Mouse (Mus musculus) spleen, adult 2 months (tissue): Measurements from ENCODE around the gene Negr1. TPM values are rescaled to one million over a fixed set of nuclear protein-coding genes. Genes with fewer than 3 reads are reported as not detected.

Experiments
- DNase-seq, 2 experiments: peaks; one replicate each; pipeline versions ENCODE4 v3.0.0 to v3.0.0-alpha.2; 2012 to 2021; ENCODE audit warnings: low spot score in 2 of 2, low read depth in 1 of 2
- H3K27ac ChIP-seq: fragments of 200-500 bp; 2 replicates; pipeline ENCODE4 v1.5.1; 2012; ENCODE audit warnings: low read length, inconsistent platforms; ENCODE audit not compliant: insufficient read depth
- H3K27me3 ChIP-seq: fragments of 200-500 bp; 2 replicates; pipeline ENCODE4 v1.6.1; 2012; ENCODE audit warnings: mild to moderate bottlenecking, moderate library complexity, low read length, inconsistent platforms; ENCODE audit not compliant: control insufficient read depth, insufficient read depth
- H3K36me3 ChIP-seq: fragments of 200-500 bp; 2 replicates; pipeline ENCODE4 v1.6.1; 2012; ENCODE audit warnings: mild to moderate bottlenecking, low read length, inconsistent platforms; ENCODE audit not compliant: control insufficient read depth, insufficient read depth
- H3K4me1 ChIP-seq: fragments of 200-500 bp; 2 replicates; pipeline ENCODE4 v1.6.1; 2011; ENCODE audit warnings: inconsistent platforms; ENCODE audit not compliant: control insufficient read depth, insufficient read depth, insufficient read length
- H3K4me3 ChIP-seq: fragments of 200-500 bp; 2 replicates; pipeline ENCODE4 v1.5.1; 2011; ENCODE audit warnings: mild to moderate bottlenecking, inconsistent platforms; ENCODE audit not compliant: insufficient read depth, insufficient read length; ENCODE audit errors: extremely low read depth
- CTCF ChIP-seq: fragments of 200-500 bp; IDR thresholded peaks from 2 replicates; pipeline ENCODE4 v1.5.1; 2011; ENCODE audit warnings: mild to moderate bottlenecking, inconsistent platforms; ENCODE audit not compliant: insufficient read depth, insufficient read length, insufficient replicate concordance; ENCODE audit errors: extremely low read depth
- POLR2A ChIP-seq: fragments of 200-500 bp; IDR thresholded peaks from 2 replicates; pipeline ENCODE4 v1.6.1; 2011; ENCODE audit warnings: low read depth, low read length, inconsistent platforms
- WGBS: fragments of 180-500 bp; shearing (Covaris S2); methylation state at CpG from one replicate; pipeline ENCODE4 v1.1.7; 2018; 5-methylcytosine and 5-hydroxymethylcytosine counted together
- polyA plus RNA-seq: library from polyadenylated mRNA; depleted of rRNA; stranded (reverse); fragments of >200 nt; gene quantifications from 2 replicates; pipeline ENCODE4 v1.2.3, GENCODE M21; 2012; rRNA removed

Negr1 gene
- 0.01 and 0.05 TPM in 2 replicates for polyA plus RNA-seq

DNA sequence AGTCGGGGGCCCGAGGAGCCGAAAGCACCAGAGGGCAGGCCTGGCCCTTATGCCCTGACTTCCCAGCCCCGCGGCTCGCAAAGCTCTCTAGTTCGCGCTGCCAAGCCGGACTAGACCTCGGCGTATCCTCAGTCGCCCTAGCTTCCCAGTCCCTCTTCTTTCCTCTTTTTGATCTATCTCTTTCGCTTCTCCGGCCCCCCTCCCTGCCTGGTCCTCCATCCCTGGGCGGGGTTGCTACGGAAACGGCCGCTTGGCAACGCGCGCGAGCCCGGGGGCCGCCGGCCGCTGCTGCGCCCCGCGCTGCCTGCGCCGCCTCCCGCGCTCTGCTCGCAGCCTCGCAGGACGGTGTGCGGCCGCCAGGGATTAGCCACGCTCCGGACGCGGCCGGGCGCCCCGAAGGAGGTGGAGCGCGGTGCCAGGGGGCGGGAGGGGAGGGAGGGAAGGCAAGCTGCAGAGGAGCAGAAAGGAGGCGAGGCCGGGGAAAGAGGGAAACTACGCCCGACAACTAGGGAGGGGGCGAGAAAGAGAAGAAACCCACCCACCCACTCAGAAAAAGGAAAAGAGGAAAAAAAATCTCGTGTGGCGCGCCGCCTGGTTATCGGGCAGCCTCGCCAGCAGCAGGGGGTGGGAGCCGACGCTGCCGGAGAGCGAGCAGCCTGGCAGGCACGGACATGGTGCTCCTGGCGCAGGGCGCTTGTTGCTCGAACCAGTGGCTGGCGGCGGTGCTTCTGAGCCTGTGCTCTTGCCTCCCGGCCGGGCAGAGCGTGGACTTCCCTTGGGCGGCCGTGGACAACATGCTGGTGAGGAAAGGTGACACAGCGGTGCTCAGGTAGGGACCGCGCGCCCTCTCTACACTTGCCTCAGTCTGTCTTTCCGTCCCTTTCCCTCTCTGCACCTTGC lies at the start of gene Negr1:
TSS of gene Negr1 (plus strand) at position 271 of the 900 bp plus-strand sequence.
- Histone ChIP-seq H3K4me3 (peak within 1 kb of the TSS; percentile 30), H3K36me3 (no peaks in the 10 kb centered on the region), H3K4me1 (no peaks in the 10 kb centered on the region), H3K27ac (no peak within 1 kb of the TSS), H3K27me3 (peaks cover 2% of the 10 kb centered on the region; the same call in 1 of the 2 replicates)
- TF ChIP-seq CTCF (no peak), POLR2A (no peak)
- WGBS = 2% methylated on average over 78 of the region's 79 CpGs
- DNase-seq = no peak

DNA sequence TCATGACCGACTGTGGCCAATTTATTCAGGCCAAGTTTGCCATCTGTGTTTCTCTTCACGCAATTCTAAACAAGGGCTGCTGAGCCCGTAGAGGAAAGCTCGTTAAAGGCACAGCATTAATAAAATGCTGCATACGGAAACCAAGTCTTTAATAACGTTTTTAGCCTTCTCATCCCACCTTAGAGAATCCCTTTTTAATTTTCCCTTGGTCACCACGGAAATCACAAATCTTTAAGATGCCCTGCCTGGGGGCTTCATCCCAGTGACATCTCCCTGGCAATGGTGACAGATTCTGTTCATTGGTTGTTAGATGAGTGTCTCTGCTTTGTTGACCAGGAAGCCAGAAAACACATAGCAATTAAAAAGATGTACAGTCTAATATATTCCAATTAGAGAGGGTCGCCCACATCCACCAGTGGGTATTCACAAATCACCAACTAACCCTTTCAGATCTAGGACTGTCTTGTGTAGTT lies 35.1 kb upstream of the Negr1 start:
- 86% methylated on average over 8 of the region's 8 CpGs for WGBS

DNA sequence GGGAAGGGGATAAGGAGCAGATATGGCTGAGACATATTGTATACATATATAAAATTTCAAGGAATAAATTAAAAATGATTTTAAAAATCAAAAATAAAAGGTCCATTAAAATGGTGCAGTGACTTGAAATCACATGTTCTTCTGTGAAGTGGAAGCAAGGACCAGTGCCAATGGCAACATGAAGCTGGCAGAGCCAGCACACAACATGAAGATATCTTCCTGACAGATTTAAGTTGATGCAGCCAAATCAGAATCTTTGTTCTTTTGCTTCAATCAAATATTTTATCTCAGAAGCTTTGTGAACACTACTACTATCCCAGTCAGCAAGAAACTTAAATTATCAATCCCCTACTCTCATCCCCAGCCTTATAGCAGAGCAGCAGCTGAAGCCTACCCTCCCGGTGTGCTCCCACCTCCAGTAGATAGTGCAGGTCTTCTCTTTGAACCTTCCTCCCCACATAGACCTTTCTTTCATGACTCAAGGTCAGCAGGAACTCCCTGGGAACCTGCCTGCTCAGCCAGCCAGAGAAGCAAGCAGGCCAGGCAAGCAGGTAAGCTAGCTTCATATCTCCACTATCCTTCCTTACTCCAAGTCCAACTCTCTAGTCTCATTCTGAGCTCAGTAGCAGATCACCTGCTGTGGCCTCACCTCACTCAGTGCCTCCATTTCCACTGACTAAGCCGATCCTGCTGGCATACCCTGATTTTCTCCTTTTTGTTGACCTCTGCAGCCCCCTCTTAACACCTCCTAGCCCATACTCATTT lies 34.2 kb upstream of the Negr1 start:
- no peak for DNase-seq
- H3K27ac ChIP-seq = no peak overlapping the region
- TF ChIP-seq CTCF (no peak), POLR2A (no peak)
- 84% methylated on average over 2 of the region's 2 CpGs for WGBS
- no peaks in the 10 kb centered on the region for H3K4me1 ChIP-seq
- H3K4me3 ChIP-seq = no peak overlapping the region
- no peaks in the 10 kb centered on the region for H3K27me3 ChIP-seq
- H3K36me3 ChIP-seq = no peaks in the 10 kb centered on the region

More for the DNA sequence above, 35.1 kb upstream of the Negr1 start:
- Histone ChIP-seq H3K27me3 (no peaks in the 10 kb centered on the region), H3K4me3 (no peak overlapping the region), H3K27ac (no peak overlapping the region), H3K4me1 (no peaks in the 10 kb centered on the region), H3K36me3 (no peaks in the 10 kb centered on the region)
- DNase-seq = no peak
- no peak for TF ChIP-seq POLR2A
- TF ChIP-seq CTCF = no peak

- Histone ChIP-seq H3K27me3 (peaks cover 2% of the 10 kb centered on the region; the same call in 1 of the 2 replicates), H3K27ac (no peak overlapping the region), H3K4me1 (no peaks in the 10 kb centered on the region), H3K4me3 (no peak overlapping the region), H3K36me3 (no peaks in the 10 kb centered on the region)
- no peak for TF ChIP-seq CTCF
- TF ChIP-seq POLR2A = no peak
- DNase-seq = no peak
- WGBS = 30% methylated on average over 8 of the region's 8 CpGs
Observed at GRCm38 (mm10) chr3:156559441-156559825, 2.2 kb upstream of the Negr1 start.

DNA sequence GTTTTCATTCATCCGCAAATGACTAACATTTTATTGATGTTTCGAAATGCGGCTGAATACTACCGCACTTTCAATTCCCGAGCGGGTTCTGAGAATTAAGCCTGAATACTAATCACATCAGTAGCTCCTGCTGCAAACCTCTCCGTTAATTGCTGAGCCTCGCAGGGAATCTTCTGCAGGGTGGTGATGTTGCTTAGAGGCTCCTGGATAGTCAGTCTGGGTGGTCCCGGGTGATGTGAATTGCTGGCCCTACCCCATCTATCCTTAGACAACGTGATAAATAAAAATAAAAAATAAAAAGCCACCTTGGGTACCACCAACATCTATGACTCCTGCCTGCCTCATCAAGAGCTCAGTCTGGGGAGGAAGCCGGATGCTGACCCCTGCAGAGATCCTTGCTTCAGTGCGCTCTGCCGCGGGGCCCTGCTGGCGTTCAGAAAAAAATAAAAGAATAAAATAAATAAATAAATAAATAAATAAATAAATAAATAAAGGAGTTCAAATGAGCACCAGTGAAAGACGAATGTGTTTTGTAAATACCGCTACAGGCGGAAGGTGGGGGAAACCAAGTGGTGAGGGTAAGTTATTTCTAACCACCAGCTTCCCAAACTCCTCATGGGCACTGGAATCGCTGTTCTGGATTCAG lies 1.6 kb upstream of the Negr1 start:
- Histone ChIP-seq H3K27ac (no peak overlapping the region), H3K4me1 (no peaks in the 10 kb centered on the region), H3K4me3 (no peak overlapping the region), H3K36me3 (no peaks in the 10 kb centered on the region), H3K27me3 (peaks cover 2% of the 10 kb centered on the region; the same call in 1 of the 2 replicates)
- DNase-seq = no peak
- 15% methylated on average over 19 of the region's 19 CpGs for WGBS
- TF ChIP-seq CTCF (no peak), POLR2A (no peak)

DNA sequence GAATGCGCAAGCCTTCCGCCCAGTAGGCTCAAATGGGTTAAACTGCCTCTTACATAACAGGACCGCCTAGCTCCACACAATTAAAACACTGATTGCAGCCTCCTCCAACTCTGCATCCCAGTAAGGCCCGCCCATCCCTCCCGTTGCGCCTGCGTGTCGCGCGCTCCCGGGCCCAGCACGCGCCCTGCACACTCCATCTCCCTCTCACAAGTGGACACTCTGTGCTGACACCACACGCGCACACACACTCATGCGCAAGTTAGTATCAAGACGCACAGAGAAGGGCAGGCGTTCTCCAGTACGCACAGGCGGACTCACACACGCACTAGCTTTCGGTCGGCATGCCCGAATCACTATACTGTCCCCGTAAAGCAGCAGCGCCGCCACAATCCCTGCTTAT lies 828 bp upstream of the Negr1 start:
- H3K36me3 ChIP-seq = no peaks in the 10 kb centered on the region
- 2% methylated on average over 27 of the region's 27 CpGs for WGBS
- no peak overlapping the region for H3K27ac ChIP-seq

More for the DNA sequence above, 828 bp upstream of the Negr1 start:
- no peak for DNase-seq
- no peaks in the 10 kb centered on the region for H3K4me1 ChIP-seq
- peak overlapping the region; percentile 19; the same call in 1 of the 2 replicates for H3K4me3 ChIP-seq
- TF ChIP-seq CTCF = no peak
- TF ChIP-seq POLR2A = no peak
- H3K27me3 ChIP-seq = peaks cover 2% of the 10 kb centered on the region; the same call in 1 of the 2 replicates
